Mouse (Mus musculus) adrenal gland, postnatal 25 days (tissue): ENCODE results near the gene Dek. TPM values are rescaled to one million over a fixed set of nuclear protein-coding genes. Genes with fewer than 3 reads are reported as not detected.

Experiments used
- DNase-seq: peaks from one replicate; pipeline ENCODE4 v3.0.0; 2021; ENCODE audit warnings: mixed read lengths
- total RNA-seq: library from RNA; stranded (reverse); gene quantifications from 2 replicates; pipeline ENCODE4 v1.2.3, GENCODE M21; 2021

The Dek gene
- total RNA-seq, 1 experiment from 2014 or later, result 81.6 TPM

DNA sequence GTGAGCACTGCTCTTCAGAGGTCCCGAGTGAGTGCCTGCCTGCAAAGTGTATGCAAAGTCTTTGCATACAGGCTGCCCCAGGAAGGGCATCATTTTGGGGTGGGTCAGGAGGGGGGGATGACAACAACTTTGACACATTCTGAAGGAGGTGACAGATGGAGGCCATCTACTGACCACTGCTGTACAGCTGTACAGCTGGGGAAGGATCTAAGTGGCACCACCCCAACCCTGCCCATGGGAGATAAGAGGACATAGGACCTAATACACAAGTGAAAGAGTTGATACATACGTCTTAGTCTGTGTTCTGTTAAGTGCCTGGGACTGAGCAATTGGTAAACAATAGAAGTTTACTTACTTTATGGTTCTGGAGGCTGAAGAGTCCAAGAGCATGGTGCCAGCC lies 3.2 kb upstream of the Dek start:
- no peak for DNase-seq

GRCm38 (mm10) chr13:47106580-47106888 lies 533 bp upstream of the Dek start:
- DNase-seq, result no peak

GRCm38 (mm10) chr13:47104856-47105541 lies 1.0 kb downstream of the Dek start:
- peak; percentile 12 for DNase-seq

DNA sequence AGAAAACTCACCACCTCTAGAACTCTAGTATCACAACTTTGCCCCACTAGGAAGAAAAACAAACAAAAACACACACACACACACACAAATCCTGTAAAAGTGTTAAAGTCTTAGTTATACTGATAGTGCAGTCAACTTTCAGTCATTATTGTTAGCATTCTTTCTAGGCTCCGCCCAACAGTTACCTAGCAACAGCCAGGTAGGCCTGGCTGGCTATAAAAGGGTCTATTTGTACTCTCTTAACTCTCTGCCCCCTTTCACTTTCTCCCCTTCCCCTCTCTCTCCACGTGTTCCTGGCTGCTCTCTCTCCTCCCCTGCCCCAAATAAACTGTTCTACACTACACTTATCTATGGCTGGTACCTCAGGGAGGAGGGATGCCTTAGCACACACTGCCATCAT lies 1.9 kb downstream of the Dek start:
- no peak for DNase-seq

GRCm38 (mm10) chr13:47100587-47100986 lies 5.4 kb downstream of the Dek start:
- no peak for DNase-seq

DNA sequence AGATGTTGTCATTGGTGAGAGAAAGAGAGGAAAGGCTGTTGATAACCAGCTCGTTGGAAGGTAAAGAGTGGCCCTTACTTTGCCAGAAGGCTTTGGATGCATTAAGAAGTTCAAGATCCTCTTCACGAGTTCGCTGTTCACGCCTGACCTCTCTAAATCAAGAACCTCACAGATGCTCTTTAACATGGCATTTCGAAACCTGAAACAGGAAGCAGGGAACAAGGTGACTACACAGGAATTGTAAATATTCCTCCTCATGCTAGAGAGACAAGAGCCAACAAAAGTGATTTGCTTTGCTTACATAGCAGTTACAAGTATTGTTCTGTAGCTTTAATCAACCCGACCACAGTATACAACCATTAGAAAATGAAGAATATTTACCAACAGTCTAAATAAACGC lies 6.7 kb downstream of the Dek start:
- no peak for DNase-seq

DNA sequence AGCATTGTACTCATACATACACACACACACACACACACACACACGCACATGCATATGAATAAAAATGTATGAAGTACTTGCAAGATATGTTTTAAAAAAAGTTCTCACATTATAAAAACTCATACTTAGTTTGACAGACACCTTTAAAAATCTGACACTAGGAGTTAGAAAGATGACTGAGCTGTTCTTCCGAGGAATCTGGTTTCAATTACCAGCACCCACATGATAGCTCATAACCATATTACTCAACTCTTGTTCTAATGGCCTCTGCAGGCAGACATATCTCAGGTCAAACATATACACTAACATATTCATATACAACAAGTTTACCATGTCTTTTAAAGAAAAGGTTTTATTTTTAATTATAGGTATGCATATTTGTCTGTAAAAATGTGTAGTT lies 9.4 kb downstream of the Dek start:
- DNase-seq, result no peak

DNA sequence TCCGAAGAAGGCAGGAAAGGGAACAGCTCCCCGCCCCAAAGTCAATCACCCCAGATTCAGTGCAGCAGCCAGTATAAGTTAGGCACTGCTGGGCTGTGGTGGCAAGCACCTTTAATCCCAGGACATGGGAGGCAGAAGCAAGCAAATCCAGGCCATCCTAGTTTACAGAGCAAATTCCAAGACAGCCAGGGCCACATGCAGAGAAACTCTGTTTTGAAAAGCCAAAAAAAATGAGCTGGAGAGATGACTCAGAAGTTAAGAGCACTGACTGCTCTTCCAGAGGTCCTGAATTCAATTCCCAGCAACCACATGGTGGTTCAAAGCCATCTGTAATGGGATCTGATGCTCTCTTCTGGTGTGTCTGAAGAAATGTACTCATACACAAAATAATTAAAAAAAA lies 12.2 kb downstream of the Dek start:
- no peak for DNase-seq

DNA sequence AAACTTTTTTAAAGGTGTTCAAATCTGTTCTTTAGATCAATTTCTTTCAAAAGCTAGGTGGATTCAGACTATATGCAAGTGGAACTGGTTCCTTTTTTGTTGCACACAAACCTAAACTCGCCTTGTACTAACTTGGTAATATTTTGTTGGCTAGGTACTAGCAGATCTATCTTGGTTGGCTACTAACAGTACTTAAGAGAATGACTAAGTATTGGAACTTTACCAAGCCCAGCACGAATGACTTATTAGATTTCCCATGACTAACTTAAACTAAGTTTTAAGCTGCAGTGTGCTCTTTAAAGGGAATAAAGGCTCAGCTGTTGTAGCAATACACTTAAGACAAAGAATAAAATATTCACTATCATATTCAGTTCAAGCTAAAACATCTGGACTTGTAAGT lies 16.7 kb downstream of the Dek start:
- no peak for DNase-seq

GRCm38 (mm10) chr13:47088433-47088832 lies 17.6 kb downstream of the Dek start:
- DNase-seq, result no peak

GRCm38 (mm10) chr13:47080905-47081505 lies 25.0 kb downstream of the Dek start:
- no peak for DNase-seq

DNA sequence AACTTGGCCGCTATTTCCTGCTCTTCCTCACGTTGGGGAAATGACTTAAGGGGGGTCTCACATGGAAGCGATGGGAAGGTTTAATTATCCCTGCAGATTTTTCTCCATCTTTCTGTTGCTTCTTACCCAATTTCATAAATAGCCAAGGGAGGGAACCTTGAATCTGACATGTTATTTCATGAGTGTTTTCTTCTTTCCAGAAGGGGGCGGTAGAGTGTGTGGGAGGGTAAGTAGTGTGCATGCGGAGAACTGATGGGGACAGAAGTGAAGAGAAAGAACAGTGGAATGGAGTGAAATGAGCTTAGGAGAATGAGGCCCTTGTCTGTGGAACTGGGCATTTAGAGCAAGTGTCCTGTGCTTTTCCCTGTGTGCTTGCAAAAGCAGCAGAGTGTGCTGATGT lies 27.2 kb downstream of the Dek start:
- DNase-seq, result no peak

- DNase-seq, result no peak
These were observed 28.6 kb downstream of the Dek start for GRCm38 (mm10) chr13:47077367-47077766.

DNA sequence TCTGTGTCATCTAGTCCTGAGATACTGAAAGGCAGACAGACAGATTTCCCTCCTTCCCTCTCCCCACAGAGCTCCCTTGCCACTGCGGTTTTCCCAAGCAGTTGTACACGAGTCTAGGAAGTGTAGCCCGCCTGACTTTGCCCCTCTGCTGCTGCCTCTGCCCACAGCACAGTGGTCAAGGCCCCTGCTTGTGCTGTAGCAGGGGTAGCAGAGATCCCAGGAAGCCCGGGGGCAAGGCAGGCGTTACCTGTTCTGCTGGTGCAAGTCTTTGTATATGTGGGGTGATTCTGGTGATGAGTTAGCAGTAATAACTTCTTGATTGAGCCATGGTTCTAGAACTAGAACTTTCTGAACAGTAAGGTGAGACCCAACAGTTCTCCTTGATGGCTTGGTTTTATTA lies 29.8 kb downstream of the Dek start:
- no peak for DNase-seq

- no peak for DNase-seq
These were observed 33.5 kb downstream of the Dek start for GRCm38 (mm10) chr13:47072484-47072883.

- no peak for DNase-seq
These were observed 34.1 kb downstream of the Dek start for GRCm38 (mm10) chr13:47071871-47072270.

DNA sequence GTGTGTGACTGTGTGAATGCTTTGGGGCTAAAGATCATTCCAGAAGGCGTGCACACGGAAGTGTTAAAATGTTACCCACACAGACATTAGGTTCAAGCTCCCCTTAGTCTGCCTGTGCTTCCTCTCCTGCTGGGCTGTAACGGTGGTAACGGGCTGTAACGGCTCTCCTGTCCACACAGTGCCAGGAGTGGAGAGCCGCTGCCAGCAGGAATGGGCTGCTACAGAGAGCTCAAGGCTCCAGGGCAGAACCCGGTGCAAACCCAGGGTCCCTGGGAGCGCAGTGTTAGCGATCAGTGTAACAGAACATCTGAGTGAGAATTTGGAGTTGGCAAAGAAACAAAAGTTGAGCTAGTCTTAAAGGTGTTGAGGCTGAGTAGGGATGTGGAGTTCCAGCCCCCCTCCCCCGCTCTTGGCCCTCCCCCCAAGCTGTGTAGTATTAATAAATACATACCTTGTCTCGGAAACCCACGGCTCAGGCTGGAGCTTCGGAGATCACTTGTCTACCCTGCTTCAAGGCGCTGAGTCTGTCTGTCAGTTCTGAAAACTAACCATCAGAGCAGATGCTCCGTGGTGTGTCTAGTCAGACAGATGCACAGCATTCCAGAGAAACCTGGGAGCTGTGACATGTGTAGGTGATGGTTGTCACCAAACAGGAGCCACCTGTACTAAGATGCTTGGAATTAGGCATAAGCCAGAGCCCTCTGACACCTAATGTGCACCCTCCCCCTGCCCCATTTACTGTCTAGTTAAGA lies 35.5 kb downstream of the Dek start:
- DNase-seq, result no peak

DNA sequence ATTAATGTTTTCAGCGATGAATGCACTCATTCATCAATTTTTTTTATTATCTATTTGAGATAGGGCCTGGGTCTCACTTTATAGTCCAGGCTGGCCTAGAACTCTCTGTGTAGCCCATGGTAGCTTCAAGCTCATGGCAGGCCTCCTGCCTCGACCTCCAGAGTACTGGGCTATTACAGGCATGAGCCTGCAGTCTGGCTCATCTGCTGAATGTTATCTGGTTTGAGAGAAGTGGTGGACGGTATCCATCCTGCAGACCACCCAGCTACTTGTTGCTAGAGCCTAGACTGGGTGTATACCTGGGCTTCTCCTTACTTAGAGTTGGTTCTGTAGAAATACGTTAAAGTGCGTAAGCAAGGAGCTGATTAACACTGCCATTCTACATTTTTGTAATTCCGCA lies 39.0 kb downstream of the Dek start:
- DNase-seq, result no peak

DNA sequence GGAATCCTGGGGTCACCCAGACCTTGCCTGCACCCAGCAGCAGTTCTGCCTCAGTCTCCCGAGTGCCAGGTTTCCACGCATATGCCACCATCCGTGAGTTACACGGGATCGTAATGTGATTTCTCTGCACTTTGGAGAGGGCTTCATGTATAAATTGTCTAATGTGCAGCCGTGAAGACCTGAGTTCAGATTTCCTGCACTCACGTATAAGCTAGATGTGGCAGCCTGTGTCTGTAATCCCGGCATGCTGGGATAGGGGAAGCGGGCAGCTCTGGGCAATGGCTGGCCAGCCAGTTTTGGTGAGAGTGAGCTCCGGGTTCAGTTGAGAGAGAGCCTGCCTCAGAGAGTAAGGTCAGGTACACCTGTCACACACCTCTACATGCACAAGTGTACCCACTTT lies 39.5 kb downstream of the Dek start:
- DNase-seq, result no peak

DNA sequence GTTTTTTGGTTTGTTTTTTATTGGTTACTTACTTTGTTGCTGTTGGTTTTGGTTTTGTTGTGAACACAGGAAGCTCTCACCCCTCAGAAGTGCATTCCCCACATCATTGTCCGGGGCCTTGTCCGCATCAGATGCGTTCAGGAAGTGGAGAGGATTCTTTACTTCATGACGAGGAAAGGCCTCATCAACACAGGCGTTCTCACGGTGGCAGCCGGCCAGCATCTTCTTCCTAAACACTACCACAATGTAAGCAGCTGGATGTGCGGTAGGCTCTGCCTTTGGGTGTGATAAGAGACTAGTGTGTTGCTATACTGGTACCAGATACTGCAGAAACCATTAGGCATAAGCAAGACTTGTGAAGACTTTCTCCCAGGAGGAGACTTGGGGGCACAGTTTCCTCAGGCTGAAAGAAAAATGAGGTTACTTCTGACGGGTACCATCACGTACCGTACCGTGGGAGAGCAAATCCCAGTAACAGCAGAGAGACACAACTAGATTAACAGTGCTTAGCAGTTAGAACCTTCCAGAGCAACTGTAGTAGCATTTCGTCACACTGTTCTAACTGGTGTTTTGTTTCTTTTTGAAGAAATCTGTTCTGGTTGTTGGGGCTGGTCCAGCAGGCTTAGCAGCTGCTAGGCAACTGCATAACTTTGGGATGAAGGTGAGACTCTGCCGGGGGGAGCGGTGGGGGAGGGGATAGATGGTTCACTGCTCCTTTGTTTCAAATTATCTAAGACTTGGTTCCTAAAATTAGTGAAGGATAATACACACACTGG lies 41.8 kb downstream of the Dek start:
- no peak for DNase-seq

DNA sequence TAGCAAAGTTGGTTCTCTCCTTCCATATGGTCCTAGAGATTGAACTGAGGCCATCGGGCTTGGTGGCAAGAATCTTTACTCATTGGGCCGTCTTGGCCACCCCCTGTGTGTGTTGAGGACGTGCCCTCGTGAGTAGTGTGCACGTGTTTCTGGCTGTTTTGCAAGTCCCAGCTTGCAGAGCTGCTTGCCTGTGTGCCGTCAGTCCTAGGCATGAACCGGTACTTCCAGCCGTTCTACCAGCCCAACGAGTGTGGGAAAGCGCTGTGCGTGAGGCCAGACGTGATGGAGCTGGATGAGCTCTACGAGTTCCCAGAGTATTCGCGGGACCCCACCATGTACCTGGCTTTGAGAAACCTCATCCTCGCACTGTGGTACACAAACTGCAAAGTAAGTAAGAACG lies 43.2 kb downstream of the Dek start:
- no peak for DNase-seq

GRCm38 (mm10) chr13:47056781-47057180 lies 49.2 kb downstream of the Dek start:
- DNase-seq, result no peak

GRCm38 (mm10) chr13:47056126-47056525 lies 49.9 kb downstream of the Dek start:
- DNase-seq, result no peak
